Mouse (Mus musculus) erythroid progenitor cell, adult 5-6 weeks (primary cell): ENCODE data around the gene Gm49361. TPM values are rescaled to one million over a fixed set of nuclear protein-coding genes. Genes with fewer than 3 reads are reported as not detected.
"Not testable (repeated sequence)": the region's sequence is repeated elsewhere in the genome, so short reads cannot be mapped to it uniquely, and the experiment has no call there.

ENCODE experiments used
- ATAC-seq: replicated peaks from 2 replicates; pipeline ENCODE4 v1.8.0; 2016; ENCODE audit warnings: moderate number of reproducible peaks, mild to moderate bottlenecking, moderate TSS enrichment, inconsistent platforms; ENCODE audit not compliant: poor library complexity, low FRiP score, severe bottlenecking
- total RNA-seq, 2 experiments: library from RNA; stranded (forward) in 1 of 2; stranded (reverse) in 1 of 2; fragments of 150-400 nt in 1 of 2; fragments of 186-747, 209-891 nt in 1 of 2; gene quantifications; 2 replicates each; pipeline versions ENCODE4 v1.2.3 to v1.2.4; 2015 to 2017; ENCODE audit warnings: low replicate concordance in 2 of 2

The Gm49361 gene
- total RNA-seq, 2 experiments from 2014 or later = not detected

DNA sequence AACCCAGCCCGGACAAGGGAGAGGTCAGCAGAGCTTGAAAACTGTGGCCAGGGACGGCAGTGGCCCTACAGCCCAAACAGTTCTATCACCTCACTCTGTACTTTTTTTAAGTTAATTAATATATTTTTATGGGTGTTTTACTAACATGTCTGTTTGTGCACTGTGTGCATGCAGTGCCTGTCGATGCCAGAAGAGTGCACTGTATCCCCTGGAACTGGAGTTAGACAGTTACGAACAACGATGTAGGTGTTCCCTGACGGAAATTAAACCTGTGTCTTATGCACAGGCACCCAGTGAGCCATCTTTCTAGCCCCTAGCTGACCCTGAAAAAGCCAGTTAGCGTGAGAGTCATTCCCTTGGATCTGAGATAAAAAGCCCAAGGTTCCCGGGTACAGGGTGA is 50.4 kb downstream of the Gm49361 start:
- ATAC-seq = no peak

- ATAC-seq = no peak
Measured at GRCm38 (mm10) chr14:57694246-57694645, 51.7 kb downstream of the Gm49361 start.

DNA sequence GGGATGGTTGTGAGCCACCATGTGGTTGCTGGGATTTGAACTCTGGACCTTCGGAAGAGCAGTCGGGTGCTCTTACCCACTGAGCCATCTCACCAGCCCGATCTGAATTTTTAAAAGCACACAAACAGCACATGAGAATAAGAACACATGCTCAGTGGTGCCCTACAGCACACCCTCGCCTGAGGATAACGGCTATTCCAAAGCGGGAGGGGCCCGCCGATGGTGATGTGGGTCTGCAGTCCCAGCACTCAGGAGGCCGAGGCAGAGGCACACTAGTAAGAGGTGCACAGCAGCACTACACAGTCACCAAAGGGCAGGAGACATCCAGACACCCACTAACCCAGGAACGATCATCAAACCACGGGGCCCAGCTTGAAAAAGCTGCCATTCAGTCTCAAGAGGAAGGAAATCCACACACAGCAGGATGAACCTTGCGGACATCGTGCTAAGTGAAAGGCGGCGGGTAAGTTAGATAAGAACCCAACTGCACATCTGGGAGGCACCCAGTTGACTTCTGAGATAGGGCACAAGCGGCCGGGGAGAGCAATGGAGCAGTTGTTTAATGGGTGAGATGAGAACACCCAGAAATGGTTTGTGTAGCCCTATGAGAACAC is 53.3 kb downstream of the Gm49361 start:
- ATAC-seq = peak; percentile 97

DNA sequence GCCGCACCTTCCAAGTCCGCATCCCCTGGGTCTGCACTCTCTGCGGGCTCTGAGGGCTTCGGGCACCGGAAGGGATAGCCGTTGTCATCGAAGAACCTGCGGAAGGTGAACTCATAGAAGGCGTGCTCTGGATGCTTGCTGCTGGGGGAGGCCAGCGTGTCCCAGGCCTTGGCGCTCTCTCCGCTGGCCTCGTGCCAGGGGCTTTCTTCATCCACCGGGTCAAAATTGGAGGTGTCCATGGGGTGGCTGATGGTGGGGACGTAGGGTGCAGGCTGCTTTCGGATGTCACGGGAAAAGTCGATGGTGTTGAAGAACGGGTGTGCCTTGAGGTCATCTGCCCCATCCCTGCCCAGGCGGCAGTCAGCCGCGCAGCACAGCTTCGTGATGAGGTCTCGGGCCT is 54.6 kb downstream of the Gm49361 start:
- ATAC-seq = no peak

DNA sequence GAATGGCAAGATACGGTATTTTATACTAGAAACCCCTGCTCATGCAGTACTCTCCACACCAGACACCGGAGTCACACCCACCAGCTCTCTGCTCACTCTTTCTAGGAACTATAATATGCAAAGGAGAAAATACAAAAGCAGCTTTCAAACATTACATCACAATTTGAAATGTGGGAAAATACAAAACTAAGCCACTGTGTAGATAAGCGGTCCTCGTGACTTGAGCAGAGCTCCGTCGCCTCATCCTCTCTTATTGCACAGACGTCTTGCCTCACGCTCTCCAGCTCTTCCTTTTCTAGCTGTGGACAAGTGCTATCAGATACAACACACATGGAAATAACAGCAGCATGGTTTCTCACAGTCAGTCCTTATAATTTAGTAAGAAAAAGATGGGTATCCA is 55.2 kb downstream of the Gm49361 start:
- no peak for ATAC-seq

DNA sequence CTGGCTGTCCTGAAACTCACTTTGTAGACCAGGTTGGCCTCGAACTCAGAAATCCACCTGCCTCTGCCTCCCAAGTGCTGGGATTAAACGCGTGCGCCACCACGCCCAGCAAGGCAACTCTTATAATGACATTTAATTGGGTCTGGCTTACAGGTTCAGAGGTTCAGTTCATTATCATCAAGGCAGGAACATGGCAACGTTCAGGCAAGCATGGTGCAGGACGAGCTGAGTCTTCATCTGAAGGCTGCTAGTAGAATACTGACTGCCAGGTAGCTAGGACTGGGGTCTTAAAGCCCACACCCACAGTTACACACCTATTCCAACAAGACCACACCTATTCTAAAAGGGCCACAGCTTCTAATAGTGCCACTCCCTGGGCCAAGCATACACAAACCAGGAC is 57.8 kb downstream of the Gm49361 start:
- not testable (repeated sequence) for ATAC-seq

GRCm38 (mm10) chr14:57687441-57687840 is 58.5 kb downstream of the Gm49361 start:
- no peak for ATAC-seq

DNA sequence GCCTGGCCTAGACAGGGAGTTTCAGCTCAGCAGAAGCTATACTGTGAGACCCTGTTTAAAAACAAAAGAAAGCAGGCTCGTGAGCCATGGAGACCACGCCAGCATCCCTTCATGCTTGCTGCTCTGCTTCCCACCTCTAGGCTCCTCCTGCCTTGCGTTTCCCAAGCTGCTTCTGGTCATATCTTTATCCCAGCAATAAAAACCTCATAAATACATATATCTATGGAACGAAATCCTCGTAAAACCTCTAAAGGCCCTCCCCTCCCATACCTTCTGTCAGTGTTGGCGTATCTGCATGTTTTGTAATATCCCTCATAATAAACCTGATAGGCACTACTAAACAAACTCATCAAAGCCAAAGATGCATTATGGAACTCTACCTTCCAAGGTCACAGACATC is 59.3 kb downstream of the Gm49361 start:
- ATAC-seq = no peak

DNA sequence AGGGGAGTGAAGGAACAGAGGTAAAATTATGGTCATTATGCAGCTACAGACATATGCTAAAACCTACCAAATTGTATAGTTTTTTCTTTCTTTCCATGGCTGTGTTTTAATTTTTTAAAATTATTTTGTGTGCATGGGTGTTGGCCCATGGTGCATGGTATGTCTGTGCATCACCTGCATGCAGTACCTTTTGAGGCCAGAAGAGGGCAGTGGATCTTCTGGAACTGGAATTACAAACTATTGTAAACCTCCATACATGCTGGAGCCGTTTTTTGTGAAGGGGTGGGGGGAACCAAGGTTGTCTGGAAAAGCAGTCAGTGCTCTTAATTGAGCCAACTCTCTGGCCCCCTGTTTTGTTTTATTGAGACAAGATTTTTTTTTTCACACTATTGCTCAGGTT is 61.3 kb downstream of the Gm49361 start:
- ATAC-seq = peak; percentile 74

GRCm38 (mm10) chr14:57682751-57683150 is 63.2 kb downstream of the Gm49361 start:
- no peak for ATAC-seq

GRCm38 (mm10) chr14:57679958-57680535 is 65.9 kb downstream of the Gm49361 start:
- ATAC-seq = peak; percentile 80

DNA sequence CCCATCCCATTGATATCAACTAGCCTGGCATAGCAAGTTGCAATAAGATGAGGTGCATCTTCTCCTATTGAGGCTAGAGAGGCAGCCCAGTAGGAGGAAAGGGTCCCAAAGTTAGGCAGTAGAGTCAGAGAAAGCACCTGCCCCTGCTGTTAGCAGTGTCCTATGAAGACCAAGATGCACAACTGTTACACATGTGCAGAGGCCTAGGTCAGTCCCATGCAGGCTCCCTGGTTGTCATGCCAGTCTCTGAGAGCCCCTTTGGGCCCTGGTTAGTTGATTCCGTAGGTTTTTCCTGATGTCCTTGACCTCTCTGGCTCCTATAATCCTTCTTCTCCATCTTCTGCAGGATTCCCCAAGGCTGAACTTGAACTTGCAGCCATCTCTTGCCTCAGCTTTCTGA is 66.4 kb downstream of the Gm49361 start:
- ATAC-seq = peak; percentile 36

GRCm38 (mm10) chr14:57675481-57675880 is 70.4 kb downstream of the Gm49361 start:
- no peak for ATAC-seq

GRCm38 (mm10) chr14:57665628-57665950 is 80.3 kb downstream of the Gm49361 start:
- peak; percentile 27; the same call in 1 of the 2 replicates for ATAC-seq

- ATAC-seq = peak; percentile 88
Measured at GRCm38 (mm10) chr14:57664822-57665627, 80.9 kb downstream of the Gm49361 start, which contains the start of gene Xpo4. TSS of gene Xpo4 (minus strand) at chr14:57665430.

- peak; percentile 67 for ATAC-seq
Measured at GRCm38 (mm10) chr14:57664311-57664821, 81.5 kb downstream of the Gm49361 start.

DNA sequence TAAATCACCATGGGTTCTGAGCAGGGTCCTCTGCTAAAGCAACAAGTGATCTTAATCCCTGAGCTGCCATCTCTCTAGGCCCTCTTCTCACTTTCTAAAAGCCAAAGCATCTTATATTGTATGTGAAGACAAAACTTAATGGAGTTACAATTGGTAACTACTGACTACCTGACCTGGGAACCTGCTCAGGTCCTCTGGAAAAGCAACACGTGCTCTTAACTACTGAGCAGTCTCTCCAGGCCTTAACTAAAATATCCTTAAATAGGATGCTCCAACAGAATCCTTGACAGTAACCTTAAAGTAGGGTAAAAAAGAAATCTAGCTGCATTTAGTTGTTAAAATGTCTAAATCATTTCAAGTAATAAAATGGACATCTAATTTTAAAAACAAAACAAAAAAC is 82.3 kb downstream of the Gm49361 start:
- no peak for ATAC-seq

DNA sequence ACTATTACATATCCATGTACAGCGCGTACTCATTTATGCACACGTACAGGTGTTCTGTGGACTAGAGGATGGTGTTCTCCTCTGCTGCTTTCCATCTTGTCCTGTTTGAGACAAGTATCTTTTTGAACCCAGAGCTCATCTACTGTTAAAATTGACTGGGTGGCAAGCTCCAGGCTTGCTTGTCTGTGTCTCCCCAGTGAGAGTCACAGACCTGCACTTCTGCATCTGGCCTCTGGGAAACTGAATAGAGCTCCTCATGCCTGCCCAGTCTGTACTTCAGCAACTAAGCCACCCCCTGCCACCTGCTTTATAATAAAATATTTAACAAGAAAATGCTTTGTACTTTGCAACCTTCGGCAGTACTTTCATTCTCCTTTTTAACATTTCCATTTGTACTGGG is 87.6 kb downstream of the Gm49361 start:
- peak; percentile 62; the same call in 1 of the 2 replicates for ATAC-seq

DNA sequence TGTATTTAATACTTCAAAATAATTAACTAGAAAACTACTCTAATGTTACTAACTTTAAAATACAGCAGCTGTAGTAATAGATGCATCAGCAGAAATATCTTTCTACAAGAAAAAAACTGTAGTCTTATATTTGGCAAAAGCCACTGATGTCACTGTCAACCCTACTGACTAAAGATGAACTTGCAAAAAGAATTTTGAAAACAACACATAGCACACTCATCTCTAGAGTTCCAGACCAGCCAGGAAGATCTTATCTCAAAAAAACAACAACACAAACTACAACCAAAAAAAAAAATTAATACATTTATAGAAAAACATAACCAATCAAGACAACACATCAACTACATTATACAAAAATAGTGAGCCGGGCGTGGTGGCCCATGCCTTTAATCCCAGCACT is 88.4 kb downstream of the Gm49361 start:
- ATAC-seq = no peak

DNA sequence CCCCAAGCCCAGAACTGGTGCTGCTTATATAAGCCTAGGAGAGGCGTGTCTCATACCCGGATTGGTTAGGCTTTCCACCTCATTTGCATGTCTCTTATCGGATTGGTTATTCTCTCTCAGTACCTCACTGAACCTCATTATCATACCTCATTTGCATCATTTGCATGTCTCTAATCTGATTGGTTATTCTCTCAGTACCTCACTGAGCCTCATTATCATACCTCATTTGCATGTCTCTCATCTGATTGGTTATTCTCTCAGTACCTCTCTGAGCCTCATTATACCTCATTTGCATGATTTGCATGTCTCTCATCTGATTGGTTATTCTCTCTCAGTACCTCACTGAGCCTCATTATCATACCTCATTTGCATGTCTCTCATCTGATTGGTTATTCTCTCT is 89.4 kb downstream of the Gm49361 start:
- ATAC-seq = peak; percentile 64

GRCm38 (mm10) chr14:57649501-57649900 is 96.4 kb downstream of the Gm49361 start:
- no peak for ATAC-seq
